Mouse (Mus musculus) midbrain, embryonic 14.5 days (tissue): ENCODE results near the gene Capn7. TPM values are rescaled to one million over a fixed set of nuclear protein-coding genes. Genes with fewer than 3 reads are reported as not detected.

Source experiments
- ATAC-seq: fragments of 200-750 bp; cut with Nextera tagmentation; 2 replicates; pipeline ENCODE4 v1.8.0; 2017; ENCODE audit warnings: moderate number of reproducible peaks, moderate library complexity; ENCODE audit not compliant: low FRiP score, low TSS enrichment
- DNase-seq: peaks from one replicate; pipeline ENCODE4 v3.0.0-alpha.2; 2015
- H3K27ac ChIP-seq: fragments of 300-500 bp; sonication (generic); replicated peaks from 2 replicates; pipeline ENCODE4 v1.5.1; 2014; ENCODE audit warnings: mild to moderate bottlenecking, low read depth, low read length, moderate library complexity
- H3K27me3 ChIP-seq: fragments of 300-500 bp; sonication (generic); 2 replicates; pipeline ENCODE4 v1.6.1; 2014; ENCODE audit warnings: low read length, control low read depth, mixed read lengths; ENCODE audit not compliant: control insufficient read depth, insufficient read depth
- H3K36me3 ChIP-seq: fragments of 300-500 bp; sonication (generic); 2 replicates; pipeline ENCODE4 v1.6.1; 2014; ENCODE audit warnings: low read length, control low read depth; ENCODE audit not compliant: control insufficient read depth, insufficient read depth
- H3K4me1 ChIP-seq: fragments of 300-500 bp; sonication (generic); 2 replicates; pipeline ENCODE4 v1.6.1; 2014; ENCODE audit warnings: mild to moderate bottlenecking, antibody characterized with exemption, low read length, control low read depth; ENCODE audit not compliant: control insufficient read depth, insufficient read depth
- H3K4me2 ChIP-seq: fragments of 300-500 bp; sonication (generic); 2 replicates; pipeline ENCODE4 v1.6.1; 2014; ENCODE audit warnings: mild to moderate bottlenecking, low read length, moderate library complexity
- H3K4me3 ChIP-seq: fragments of 300-500 bp; sonication (generic); replicated peaks from 2 replicates; pipeline ENCODE4 v1.5.1; 2014; ENCODE audit warnings: low read depth, low read length
- H3K9ac ChIP-seq: fragments of 300-500 bp; sonication (generic); replicated peaks from 2 replicates; pipeline ENCODE4 v1.6.1; 2014; ENCODE audit warnings: mild to moderate bottlenecking, low read length, moderate library complexity
- H3K9me3 ChIP-seq: fragments of 300-500 bp; sonication (generic); 2 replicates; pipeline ENCODE4 v1.6.1; 2016; ENCODE audit warnings: low read length, control low read depth, mixed read lengths; ENCODE audit not compliant: control insufficient read depth
- WGBS: fragments of 180-500 bp; shearing (Covaris S2); extraction: QIAGEN DNeasy Blood & Tissue Kit; methylation state at CpG from one replicate; pipeline ENCODE4 v1.1.7; 2014; 5-methylcytosine and 5-hydroxymethylcytosine counted together
- polyA plus RNA-seq: library from polyadenylated mRNA; unstranded; fragments of >200 nt; fragmentation: Nextera tagmentation; extraction: Ambion mirVana; gene quantifications from 2 replicates; pipeline ENCODE4 v1.2.1, GENCODE M21; 2014

Capn7 gene
- polyA plus RNA-seq, 1 experiment from 2014 or later: 89.4 TPM

- ATAC-seq (no peak), DNase-seq (no peak)
- H3K9me3 ChIP-seq: no peaks in the 10 kb centered on the region
- H3K27ac ChIP-seq: no peak overlapping the region
- H3K4me3 ChIP-seq: no peak overlapping the region
- no peaks in the 10 kb centered on the region for H3K27me3 ChIP-seq
- no peak overlapping the region for H3K9ac ChIP-seq
- H3K36me3 ChIP-seq: peaks cover 31% of the 10 kb centered on the region
- no peaks in the 10 kb centered on the region for H3K4me1 ChIP-seq
- no peak overlapping the region for H3K4me2 ChIP-seq
- 84% methylated on average over 5 of the region's 5 CpGs for WGBS
These were observed 66.3 kb downstream of the Capn7 start for GRCm38 (mm10) chr14:31402693-31403092.

GRCm38 (mm10) chr14:31403556-31403955 is 67.1 kb downstream of the Capn7 start:
- no peak overlapping the region for H3K4me2 ChIP-seq
- no peak for ATAC-seq
- H3K9ac ChIP-seq: no peak overlapping the region
- no peaks in the 10 kb centered on the region for H3K4me1 ChIP-seq
- H3K27ac ChIP-seq: no peak overlapping the region
- no peaks in the 10 kb centered on the region for H3K9me3 ChIP-seq
- H3K4me3 ChIP-seq: no peak overlapping the region
- peaks cover 33% of the 10 kb centered on the region for H3K36me3 ChIP-seq
- 85% methylated on average over 9 of the region's 9 CpGs for WGBS
- no peaks in the 10 kb centered on the region for H3K27me3 ChIP-seq
- no peak for DNase-seq

GRCm38 (mm10) chr14:31403995-31404394 is 67.6 kb downstream of the Capn7 start:
- H3K9me3 ChIP-seq: no peaks in the 10 kb centered on the region
- ATAC-seq: no peak
- H3K36me3 ChIP-seq: peaks cover 36% of the 10 kb centered on the region
- no peak for DNase-seq
- 90% methylated on average over 8 of the region's 8 CpGs for WGBS
- no peaks in the 10 kb centered on the region for H3K4me1 ChIP-seq
- H3K4me3 ChIP-seq: no peak overlapping the region
- H3K9ac ChIP-seq: no peak overlapping the region
- no peaks in the 10 kb centered on the region for H3K27me3 ChIP-seq
- no peak overlapping the region for H3K27ac ChIP-seq
- no peak overlapping the region for H3K4me2 ChIP-seq

- ATAC-seq (no peak), DNase-seq (no peak)
- 97% methylated on average over 4 of the region's 4 CpGs for WGBS
- H3K4me3 ChIP-seq: no peak overlapping the region
- H3K4me1 ChIP-seq: no peaks in the 10 kb centered on the region
- H3K4me2 ChIP-seq: no peak overlapping the region
- no peak overlapping the region for H3K9ac ChIP-seq
- H3K36me3 ChIP-seq: peaks cover 41% of the 10 kb centered on the region
- no peaks in the 10 kb centered on the region for H3K9me3 ChIP-seq
- no peaks in the 10 kb centered on the region for H3K27me3 ChIP-seq
- no peak overlapping the region for H3K27ac ChIP-seq
These were observed 68.2 kb downstream of the Capn7 start for GRCm38 (mm10) chr14:31404663-31405062.

GRCm38 (mm10) chr14:31405652-31406051 is 69.2 kb downstream of the Capn7 start:
- Histone ChIP-seq H3K27ac (no peak overlapping the region), H3K4me1 (no peaks in the 10 kb centered on the region), H3K9ac (no peak overlapping the region), H3K9me3 (no peaks in the 10 kb centered on the region), H3K4me3 (no peak overlapping the region), H3K27me3 (no peaks in the 10 kb centered on the region), H3K36me3 (peaks cover 46% of the 10 kb centered on the region), H3K4me2 (no peak overlapping the region)
- DNase-seq (no peak), ATAC-seq (no peak)
- WGBS: 81% methylated on average over 6 of the region's 6 CpGs

- Histone ChIP-seq H3K4me3 (no peak overlapping the region), H3K36me3 (peaks cover 50% of the 10 kb centered on the region), H3K9me3 (no peaks in the 10 kb centered on the region), H3K27me3 (no peaks in the 10 kb centered on the region), H3K27ac (no peak overlapping the region), H3K4me1 (no peaks in the 10 kb centered on the region), H3K9ac (no peak overlapping the region), H3K4me2 (no peak overlapping the region)
- DNase-seq: no peak
- ATAC-seq: no peak
- 83% methylated on average over 12 of the region's 12 CpGs for WGBS
These were observed 69.8 kb downstream of the Capn7 start for GRCm38 (mm10) chr14:31406154-31406810.

- H3K36me3 ChIP-seq: peaks cover 52% of the 10 kb centered on the region
- no peaks in the 10 kb centered on the region for H3K4me1 ChIP-seq
- H3K4me2 ChIP-seq: no peak overlapping the region
- DNase-seq (no peak), ATAC-seq (no peak)
- no peak overlapping the region for H3K4me3 ChIP-seq
- H3K9ac ChIP-seq: no peak overlapping the region
- no peak overlapping the region for H3K27ac ChIP-seq
- 92% methylated on average over 15 of the region's 15 CpGs for WGBS
- no peaks in the 10 kb centered on the region for H3K9me3 ChIP-seq
- H3K27me3 ChIP-seq: no peaks in the 10 kb centered on the region
These were observed 70.8 kb downstream of the Capn7 start for GRCm38 (mm10) chr14:31407208-31407607.

- H3K27me3 ChIP-seq: no peaks in the 10 kb centered on the region
- no peak for DNase-seq
- no peaks in the 10 kb centered on the region for H3K4me1 ChIP-seq
- H3K27ac ChIP-seq: no peak overlapping the region
- H3K4me2 ChIP-seq: no peak overlapping the region
- peaks cover 48% of the 10 kb centered on the region for H3K36me3 ChIP-seq
- ATAC-seq: no peak
- no peak overlapping the region for H3K4me3 ChIP-seq
- H3K9me3 ChIP-seq: no peaks in the 10 kb centered on the region
- 87% methylated on average over 6 of the region's 6 CpGs for WGBS
- H3K9ac ChIP-seq: no peak overlapping the region
These were observed 71.6 kb downstream of the Capn7 start for GRCm38 (mm10) chr14:31407911-31408604.

GRCm38 (mm10) chr14:31408666-31409065 is 72.2 kb downstream of the Capn7 start:
- ATAC-seq: no peak
- Histone ChIP-seq H3K9me3 (no peaks in the 10 kb centered on the region), H3K27ac (no peak overlapping the region), H3K4me3 (no peak overlapping the region), H3K27me3 (no peaks in the 10 kb centered on the region), H3K36me3 (peaks cover 43% of the 10 kb centered on the region), H3K9ac (no peak overlapping the region), H3K4me2 (no peak overlapping the region), H3K4me1 (peaks cover 1% of the 10 kb centered on the region; the same call in 1 of the 2 replicates)
- WGBS: 71% methylated on average over 8 of the region's 8 CpGs
- no peak for DNase-seq
